Mouse (Mus musculus) small intestine, adult 10 weeks (tissue): Measurements from ENCODE around the gene Cd19. TPM values are rescaled to one million over a fixed set of nuclear protein-coding genes. Genes with fewer than 3 reads are reported as not detected.

Experiments used
- polyA plus RNA-seq: library from polyadenylated mRNA; stranded (reverse); fragments of 350-450 nt; fragmentation: Illumina TruSeq; extraction: RNeasy Lipid Tissue Mini Kit (QIAGEN cat#74804); gene quantifications from one replicate; pipeline ENCODE4 v1.2.3, GENCODE M21; 2014; ENCODE audit warnings: low replicate concordance

Cd19 gene
- 0.97 TPM for polyA plus RNA-seq

GRCm38 (mm10) chr7:126414725-126415124, at the start of gene Cd19:
Gene Cd19 (minus strand): TSS chr7:126414889.

GRCm38 (mm10) chr7:126463004-126463403, 48.3 kb upstream of the Cd19 start, which contains the start of gene Atp2a1:
Gene Atp2a1 (minus strand): TSS chr7:126463108.

DNA sequence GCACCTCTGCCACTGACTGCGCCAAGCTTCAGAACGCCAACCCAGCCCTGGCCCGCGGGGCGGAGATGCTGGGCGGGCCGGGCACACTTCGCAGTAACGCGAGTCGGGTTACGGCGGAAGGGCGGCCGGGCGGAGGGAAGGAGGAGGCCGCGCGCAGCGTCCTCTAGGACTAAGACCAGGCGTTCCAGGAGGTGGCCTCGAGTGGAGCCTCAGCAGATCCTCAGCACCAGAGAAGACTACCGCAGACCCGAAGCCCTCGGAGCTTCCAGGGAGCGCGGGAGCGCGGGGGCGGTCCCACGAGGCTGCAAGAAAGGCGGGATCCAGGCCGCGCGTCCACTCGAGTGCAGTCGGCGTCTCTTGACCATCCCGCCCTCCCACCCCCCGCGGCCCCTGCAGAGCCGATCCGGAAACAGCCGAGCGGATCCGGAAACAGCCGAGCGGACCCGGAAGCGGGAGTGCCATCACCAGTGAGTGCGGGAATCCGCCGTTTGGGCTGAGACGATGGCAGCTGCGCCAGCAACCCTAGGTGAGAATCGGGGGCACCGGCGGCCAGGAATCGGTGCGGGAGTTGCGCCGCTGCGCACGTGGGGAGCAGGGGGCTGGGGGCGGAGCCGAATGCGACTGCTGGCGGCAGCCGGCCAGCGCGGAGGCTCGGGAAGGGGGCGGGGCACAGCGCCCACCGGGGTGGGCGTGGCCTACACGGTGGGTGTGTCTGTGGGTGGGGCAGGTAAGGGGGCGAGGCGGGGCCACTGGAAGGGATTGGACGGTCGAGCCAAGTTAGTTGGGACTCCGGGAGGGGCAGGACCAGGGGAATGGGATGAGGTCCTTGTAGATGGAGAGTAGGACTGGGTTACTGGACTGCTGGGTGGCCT, 14.2 kb upstream of the Cd19 start, which contains the start of gene Rabep2:
Rabep2 (plus strand) TSS at position 129 of the 872 bp plus-strand sequence.

DNA sequence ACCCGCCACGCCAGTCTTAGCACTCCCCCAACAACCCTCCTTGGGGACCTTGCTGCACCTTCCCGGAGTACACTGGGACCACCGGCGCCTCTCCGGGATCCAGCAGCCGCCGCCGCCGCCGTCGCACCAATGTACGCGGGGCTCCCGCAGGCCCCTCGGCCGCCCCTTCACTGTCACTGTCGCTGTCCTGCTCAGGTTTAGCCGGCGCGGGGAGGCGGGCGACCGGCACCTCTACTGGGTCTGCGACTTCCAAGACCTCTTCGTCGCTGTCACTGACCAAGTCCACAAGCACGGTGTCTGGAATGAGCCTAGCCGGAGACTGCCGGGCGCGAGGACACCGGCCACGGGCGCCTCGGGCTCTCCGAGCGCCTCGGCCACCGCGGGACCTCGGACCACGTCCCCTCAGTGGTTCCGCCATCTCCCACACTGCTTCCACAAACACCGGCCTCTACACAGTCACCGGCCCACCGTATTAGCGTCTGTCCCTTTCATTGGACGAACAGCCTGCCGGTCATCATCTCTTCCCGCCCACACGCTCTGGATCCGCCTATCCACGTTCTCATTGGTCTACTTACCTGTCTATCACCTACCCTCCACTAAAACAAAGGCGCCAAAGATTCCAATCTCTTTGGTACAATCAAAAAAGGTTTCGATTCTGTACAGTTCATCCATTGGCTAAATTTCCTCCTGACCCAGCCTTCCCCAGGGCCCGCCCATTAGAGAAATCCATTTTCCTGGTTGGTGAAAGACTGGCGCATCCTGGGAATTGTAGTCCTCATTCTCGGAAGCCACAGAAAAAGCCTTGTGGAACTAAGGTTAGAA, 18.2 kb downstream of the Cd19 start, which contains the start of gene Nfatc2ip:
Nfatc2ip (minus strand) TSS at position 440 of the 822 bp plus-strand sequence.

GRCm38 (mm10) chr7:126377278-126378158, 37.2 kb downstream of the Cd19 start, which contains the start of gene Spns1:
Gene Spns1 (minus strand): TSS chr7:126377450.

GRCm38 (mm10) chr7:126369393-126369792, 45.3 kb downstream of the Cd19 start, which contains the start of gene Lat:
Gene Lat (minus strand): TSS chr7:126369570.

Other genes starting within 250 kb of the Cd19 start
- 20.2 TPM for gene Xpo6, start 214.4 kb downstream of the Cd19 start, polyA plus RNA-seq
- 4.1 TPM for gene Sbk1, start 142.3 kb downstream of the Cd19 start, polyA plus RNA-seq
- gene Lat, start 45.3 kb downstream of the Cd19 start, polyA plus RNA-seq = not detected
- gene Spns1, start 37.4 kb downstream of the Cd19 start, polyA plus RNA-seq = 4.0 TPM
- 8.7 TPM for gene Nfatc2ip, start 18.2 kb downstream of the Cd19 start, polyA plus RNA-seq
- gene Rabep2, start 13.9 kb upstream of the Cd19 start, polyA plus RNA-seq = 1.0 TPM
- gene Atp2a1, start 48.2 kb upstream of the Cd19 start, polyA plus RNA-seq = not detected
- 0.45 TPM for gene Sh2b1, start 60.5 kb upstream of the Cd19 start, polyA plus RNA-seq
- 3.2 TPM for gene Tufm, start 72.5 kb upstream of the Cd19 start, polyA plus RNA-seq
- gene Atxn2l, start 88.5 kb upstream of the Cd19 start, polyA plus RNA-seq = 19.2 TPM
- gene Eif3c, start 151.5 kb upstream of the Cd19 start, polyA plus RNA-seq = 87.7 TPM
- not detected for gene Apobr, start 170.1 kb upstream of the Cd19 start, polyA plus RNA-seq
- 0.59 TPM for gene Cln3, start 170.9 kb upstream of the Cd19 start, polyA plus RNA-seq
- not detected for gene Il27, start 180.1 kb upstream of the Cd19 start, polyA plus RNA-seq
- gene Nupr1, start 216.0 kb upstream of the Cd19 start, polyA plus RNA-seq = 4.2 TPM
- gene Sgf29, start 234.4 kb upstream of the Cd19 start, polyA plus RNA-seq = not detected